Mouse (Mus musculus) embryo, embryonic 11.5 days (tissue): ENCODE results near the gene Angptl4.
"Not testable (repeated sequence)": the region's sequence is repeated elsewhere in the genome, so short reads cannot be mapped to it uniquely, and the experiment has no call there.

Experiments
- DNase-seq: peaks from one replicate; pipeline ENCODE4 v3.0.0-alpha.2; 2012; ENCODE audit warnings: low read depth, low spot score

Gene Angptl4

DNA sequence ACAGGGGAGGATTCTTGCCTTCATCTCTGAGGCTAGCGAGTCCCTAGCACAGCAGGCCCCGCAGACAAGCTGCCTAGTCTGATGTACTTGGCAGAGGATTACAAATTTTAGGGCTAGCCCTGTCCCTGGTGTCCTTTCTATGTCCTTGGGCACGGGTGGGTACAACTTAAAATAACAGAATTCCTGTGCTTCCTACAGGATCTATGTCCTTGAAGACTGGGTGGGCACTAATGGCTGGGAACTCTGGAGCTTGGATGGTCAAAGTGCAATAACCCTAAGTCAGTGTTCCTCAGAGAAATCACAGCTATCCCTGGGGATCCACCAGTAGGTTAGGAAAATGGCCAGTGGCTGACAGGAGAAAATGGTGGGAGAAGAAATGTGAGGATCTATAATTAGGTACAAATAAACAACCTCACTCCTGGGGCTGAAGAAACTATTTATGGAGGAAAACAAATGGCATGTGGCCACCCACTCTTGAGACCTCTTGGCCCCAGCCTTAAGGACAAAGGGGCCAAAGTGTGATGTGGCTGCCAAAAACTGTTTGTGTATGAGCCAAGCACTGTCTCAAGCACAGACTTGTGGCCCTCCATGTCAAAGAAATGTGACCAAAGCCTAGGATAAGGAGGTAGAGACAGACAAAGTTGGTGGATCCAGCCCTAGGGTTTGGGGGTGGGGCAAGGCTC, 25.4 kb downstream of the Angptl4 start:
- no peak for DNase-seq

DNA sequence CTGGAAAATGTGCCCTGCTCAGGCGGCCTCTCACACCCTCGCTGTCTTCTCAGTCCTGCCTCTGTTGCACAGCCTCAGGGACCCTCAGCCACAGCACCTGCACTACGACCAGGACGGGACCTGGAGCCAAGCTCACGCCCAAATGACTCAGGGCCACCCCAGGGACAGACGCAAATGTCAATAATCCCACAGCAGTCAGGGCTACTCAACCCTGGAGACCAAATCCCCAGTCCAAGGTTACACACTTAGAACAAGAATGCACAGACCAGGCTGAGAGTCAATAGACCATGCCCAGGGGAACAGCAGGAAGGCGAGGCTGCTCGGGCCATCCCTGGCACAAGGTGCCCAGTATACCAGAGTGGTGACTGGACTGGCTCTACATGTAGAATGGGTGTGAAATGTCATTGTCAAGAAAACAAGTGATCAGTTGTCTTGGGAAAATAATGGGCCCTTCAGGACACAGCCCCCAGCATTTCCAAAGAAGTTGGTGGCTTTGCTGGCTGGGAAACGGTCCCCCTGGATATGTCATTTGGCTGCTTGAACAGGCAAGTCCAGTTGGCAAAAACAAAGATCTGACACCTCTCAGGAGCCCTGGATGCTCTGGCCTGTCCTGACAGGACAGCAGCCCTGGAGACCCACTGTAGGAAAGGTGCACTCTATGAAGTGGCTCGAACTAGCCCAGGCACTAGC, 26.1 kb downstream of the Angptl4 start:
- DNase-seq, result no peak

- no peak for DNase-seq
Observed at GRCm38 (mm10) chr17:33754656-33755055, 27.0 kb downstream of the Angptl4 start.

DNA sequence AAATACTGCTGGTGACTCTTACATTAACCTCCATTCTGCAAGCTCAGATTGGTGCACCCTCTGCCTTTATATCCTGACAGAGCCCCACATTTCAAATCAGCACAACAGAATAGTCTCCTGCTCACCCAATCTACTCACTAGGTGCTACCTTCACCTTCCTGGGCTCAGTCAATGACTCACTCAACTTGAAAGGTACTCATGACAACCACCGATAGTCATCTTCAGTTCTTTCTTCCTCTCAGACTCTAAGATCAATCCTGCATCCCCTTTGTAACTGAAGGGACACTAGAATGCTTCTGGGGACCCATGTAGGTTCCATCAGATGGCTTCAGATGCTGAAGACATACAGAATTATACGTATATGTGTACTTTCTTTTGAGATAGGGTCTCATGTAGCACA, 29.3 kb downstream of the Angptl4 start:
- no peak for DNase-seq

DNA sequence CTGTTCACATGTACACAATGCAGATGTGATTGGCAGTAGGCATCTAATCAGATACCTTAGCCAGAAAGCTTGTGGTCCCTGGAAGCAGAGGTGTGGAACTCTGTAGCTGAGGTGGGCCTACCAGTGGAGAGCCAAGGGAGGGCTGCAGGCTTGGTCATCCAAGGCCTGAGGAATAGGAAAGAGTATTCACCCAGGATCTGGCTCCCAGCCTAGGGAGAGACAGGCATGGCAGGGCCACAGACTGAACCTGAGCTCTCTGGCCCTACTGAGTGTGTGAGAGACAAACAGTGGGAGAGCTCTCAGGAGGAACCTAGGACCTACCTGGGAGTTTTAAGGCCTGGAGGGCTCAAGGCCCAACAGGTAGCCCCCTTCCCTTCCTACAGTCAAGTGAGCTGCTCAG, 30.4 kb downstream of the Angptl4 start:
- DNase-seq, result no peak

GRCm38 (mm10) chr17:33749451-33749850, 32.2 kb downstream of the Angptl4 start:
- no peak for DNase-seq

GRCm38 (mm10) chr17:33746011-33746410, 35.6 kb downstream of the Angptl4 start:
- no peak for DNase-seq

GRCm38 (mm10) chr17:33744686-33745384, 36.8 kb downstream of the Angptl4 start:
- no peak for DNase-seq

GRCm38 (mm10) chr17:33742420-33742819, 39.2 kb downstream of the Angptl4 start:
- DNase-seq, result no peak

GRCm38 (mm10) chr17:33733526-33733925, 48.1 kb downstream of the Angptl4 start:
- DNase-seq, result not testable (repeated sequence)

- DNase-seq, result not testable (repeated sequence)
Observed at GRCm38 (mm10) chr17:33732556-33733083, 49.0 kb downstream of the Angptl4 start.

- DNase-seq, result no peak
Observed at GRCm38 (mm10) chr17:33729215-33729614, 52.4 kb downstream of the Angptl4 start.

- no peak for DNase-seq
Observed at GRCm38 (mm10) chr17:33728396-33728795, 53.2 kb downstream of the Angptl4 start.
